Mouse (Mus musculus): ENCODE data around the gene Sorl1. TPM values are rescaled to one million over a fixed set of nuclear protein-coding genes. Genes with fewer than 3 reads are reported as not detected.

Sorl1 gene
- polyA plus RNA-seq, 1 experiment = under 0.01 TPM

DNA sequence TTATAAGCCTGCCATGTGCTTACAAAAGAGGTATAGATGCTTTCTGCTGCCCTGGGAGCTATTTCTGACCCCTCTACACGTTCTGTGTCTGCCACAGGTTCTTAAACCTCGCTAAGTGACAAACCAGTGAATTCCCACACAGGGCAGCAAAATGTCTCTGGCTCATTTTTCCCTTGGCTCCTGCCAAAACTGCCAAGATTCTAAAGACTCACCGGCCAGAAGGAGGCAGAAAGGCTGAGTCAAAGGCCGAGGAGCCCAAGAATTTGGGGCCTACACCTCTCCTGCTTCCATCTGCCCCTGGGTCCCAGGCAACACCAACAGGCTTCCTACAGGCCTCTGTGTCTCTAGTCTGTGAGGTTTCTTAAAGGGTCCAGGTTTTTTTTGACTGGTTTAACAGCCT, 198.4 kb downstream of the Sorl1 start:
- H3K79me2 ChIP-seq (ENCODE audit: control insufficient read depth, insufficient read depth) = no peaks in the 10 kb centered on the region
- no peak overlapping the region for H3K4me2 ChIP-seq (ENCODE audit: low read depth)
- no peak overlapping the region for H3K4me3 ChIP-seq
- H3K36me3 ChIP-seq (ENCODE audit: control insufficient read depth, insufficient read depth) = no peaks in the 10 kb centered on the region
- no peak for TF ChIP-seq TCF3 (IDR thresholded peaks at IDR 0.05; ENCODE audit: insufficient read length, low read depth)
- TF ChIP-seq USF1 (IDR thresholded peaks at IDR 0.05; ENCODE audit: low read depth) = no peak
- no peak for TF ChIP-seq E2F4 (IDR thresholded peaks at IDR 0.05; ENCODE audit: insufficient read depth)
- no peak for TF ChIP-seq MAX (IDR thresholded peaks at IDR 0.05; ENCODE audit: low read depth)
- TF ChIP-seq REST (IDR thresholded peaks at IDR 0.05; ENCODE audit: insufficient read depth, insufficient read length) = no peak
- TF ChIP-seq POLR2AphosphoS2 (IDR thresholded peaks at IDR 0.05; ENCODE audit: insufficient read length, low read depth) = no peak
- TF ChIP-seq CEBPB (IDR thresholded peaks at IDR 0.05; ENCODE audit: insufficient read depth, poor library complexity, severe bottlenecking) = no peak
- no peak for TF ChIP-seq POLR2A (IDR thresholded peaks at IDR 0.05; ENCODE audit: insufficient read length, low read depth)
- TF ChIP-seq TCF12 (IDR thresholded peaks at IDR 0.05; ENCODE audit: insufficient read depth, poor library complexity, severe bottlenecking) = no peak
- TF ChIP-seq SRF (IDR thresholded peaks at IDR 0.05; ENCODE audit: control insufficient read depth, insufficient read length, low read depth) = no peak
- TF ChIP-seq MYOD1 (IDR thresholded peaks at IDR 0.05; ENCODE audit: control insufficient read depth in 1 of 3, insufficient read length in 2 of 3, low read depth in 2 of 3) = no peak
- TF ChIP-seq MYOG (IDR thresholded peaks at IDR 0.05; ENCODE audit: control insufficient read depth in 1 of 3, insufficient read depth in 1 of 3, insufficient read length in 2 of 3, low read depth in 2 of 3) = no peak
- H3ac ChIP-seq (ENCODE audit: control insufficient read depth, insufficient read length) = no peak overlapping the region
- no peaks in the 10 kb centered on the region for H3K27me3 ChIP-seq (ENCODE audit: control insufficient read depth, insufficient read depth, insufficient read length)

DNA sequence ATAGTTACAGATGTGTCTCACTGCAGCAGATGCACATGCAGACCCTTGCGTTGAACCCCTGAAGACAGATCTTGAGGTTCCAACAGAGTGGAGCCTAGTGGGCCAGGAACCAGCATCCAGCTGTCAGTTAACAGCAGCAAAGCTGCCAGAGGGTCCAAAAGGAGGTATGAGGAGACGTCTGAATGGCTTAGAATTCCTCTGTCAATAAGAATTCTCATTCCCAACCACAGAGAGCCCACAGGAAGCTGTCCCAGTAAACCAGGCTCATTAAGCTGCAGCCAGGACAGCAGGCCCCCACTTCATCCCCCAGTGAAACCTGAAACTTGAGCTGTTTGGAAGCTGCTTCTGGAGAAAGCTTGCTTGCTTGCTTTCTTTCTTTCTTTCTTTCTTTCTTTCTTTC, 200.0 kb downstream of the Sorl1 start:
- Histone ChIP-seq H3K27me3 (ENCODE audit: control insufficient read depth, insufficient read depth, insufficient read length) (no peaks in the 10 kb centered on the region), H3ac (ENCODE audit: control insufficient read depth, insufficient read length) (no peak overlapping the region), H3K4me3 (no peak overlapping the region), H3K36me3 (ENCODE audit: control insufficient read depth, insufficient read depth) (no peaks in the 10 kb centered on the region), H3K79me2 (ENCODE audit: control insufficient read depth, insufficient read depth) (no peaks in the 10 kb centered on the region), H3K4me2 (ENCODE audit: low read depth) (no peak overlapping the region)
- TF ChIP-seq MYOD1 (IDR thresholded peaks at IDR 0.05; ENCODE audit: control insufficient read depth in 1 of 3, insufficient read length in 2 of 3, low read depth in 2 of 3) (no peak), MYOG (IDR thresholded peaks at IDR 0.05; ENCODE audit: control insufficient read depth in 1 of 3, insufficient read depth in 1 of 3, insufficient read length in 2 of 3, low read depth in 2 of 3) (no peak), SRF (IDR thresholded peaks at IDR 0.05; ENCODE audit: control insufficient read depth, insufficient read length, low read depth) (no peak), CEBPB (IDR thresholded peaks at IDR 0.05; ENCODE audit: insufficient read depth, poor library complexity, severe bottlenecking) (no peak), TCF12 (IDR thresholded peaks at IDR 0.05; ENCODE audit: insufficient read depth, poor library complexity, severe bottlenecking) (no peak), USF1 (IDR thresholded peaks at IDR 0.05; ENCODE audit: low read depth) (no peak), POLR2A (IDR thresholded peaks at IDR 0.05; ENCODE audit: insufficient read length, low read depth) (no peak), POLR2AphosphoS2 (IDR thresholded peaks at IDR 0.05; ENCODE audit: insufficient read length, low read depth) (no peak), TCF3 (IDR thresholded peaks at IDR 0.05; ENCODE audit: insufficient read length, low read depth) (no peak), REST (IDR thresholded peaks at IDR 0.05; ENCODE audit: insufficient read depth, insufficient read length) (no peak), E2F4 (IDR thresholded peaks at IDR 0.05; ENCODE audit: insufficient read depth) (no peak), MAX (IDR thresholded peaks at IDR 0.05; ENCODE audit: low read depth) (no peak)

DNA sequence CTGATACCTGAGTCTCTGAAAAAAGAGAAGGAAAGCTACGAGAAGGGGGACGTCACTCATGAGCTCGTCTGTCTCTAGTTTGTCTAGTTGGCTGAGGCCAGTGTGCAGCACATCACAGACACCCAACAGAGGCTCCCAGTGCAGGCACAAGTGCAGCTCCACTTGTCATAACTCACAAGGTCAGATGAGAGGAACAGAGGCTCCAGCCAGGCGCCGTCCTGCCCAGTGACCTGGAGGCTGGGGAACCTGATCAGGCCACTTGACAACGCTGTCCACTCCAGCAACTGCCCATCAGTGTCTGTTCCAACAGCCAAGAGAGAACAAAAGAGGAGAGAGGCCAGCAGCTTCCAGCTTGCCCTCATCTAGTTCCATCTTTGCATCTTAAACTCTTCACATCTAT, 201.7 kb downstream of the Sorl1 start:
- no peaks in the 10 kb centered on the region for H3K79me2 ChIP-seq (ENCODE audit: control insufficient read depth, insufficient read depth)
- no peak overlapping the region for H3ac ChIP-seq (ENCODE audit: control insufficient read depth, insufficient read length)
- no peak for TF ChIP-seq CEBPB (IDR thresholded peaks at IDR 0.05; ENCODE audit: insufficient read depth, poor library complexity, severe bottlenecking)
- no peak for TF ChIP-seq POLR2AphosphoS2 (IDR thresholded peaks at IDR 0.05; ENCODE audit: insufficient read length, low read depth)
- no peak overlapping the region for H3K4me2 ChIP-seq (ENCODE audit: low read depth)
- no peaks in the 10 kb centered on the region for H3K27me3 ChIP-seq (ENCODE audit: control insufficient read depth, insufficient read depth, insufficient read length)
- no peak overlapping the region for H3K4me3 ChIP-seq
- H3K36me3 ChIP-seq (ENCODE audit: control insufficient read depth, insufficient read depth) = no peaks in the 10 kb centered on the region

DNA sequence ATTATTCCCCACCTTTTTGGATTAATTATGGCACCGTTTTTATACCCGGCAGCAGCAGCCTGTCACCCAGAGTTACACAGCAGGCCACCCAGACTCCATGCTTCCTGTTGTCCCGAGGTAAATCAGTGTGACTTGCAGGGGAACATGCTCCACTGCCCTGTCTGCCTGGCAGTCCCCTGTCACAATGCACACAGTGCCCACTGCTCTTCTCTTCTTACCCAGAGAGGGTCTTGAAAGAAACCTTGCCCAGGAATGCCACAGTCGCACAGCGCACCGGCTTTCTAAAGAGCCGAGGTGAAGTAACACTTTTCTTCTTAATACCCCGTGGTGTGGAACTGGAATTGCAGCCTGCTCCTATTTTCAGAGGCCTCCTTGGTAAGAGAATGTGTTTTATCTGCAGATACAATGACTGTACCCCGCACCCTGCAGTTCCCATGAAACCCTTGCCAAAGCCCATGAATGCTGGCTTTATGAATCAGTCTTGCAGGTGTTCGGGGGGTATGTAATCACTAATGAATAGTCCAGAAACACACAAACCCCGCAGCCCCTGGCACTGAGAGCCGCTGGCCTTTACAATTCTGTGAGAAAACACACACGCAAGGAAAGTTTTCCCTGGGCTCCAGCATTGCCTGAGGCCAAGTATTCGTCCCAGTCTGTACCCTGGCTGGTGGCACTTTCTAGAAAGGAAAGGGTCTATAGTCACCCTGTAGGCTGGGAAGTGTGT, 205.3 kb downstream of the Sorl1 start:
- Histone ChIP-seq H3ac (ENCODE audit: control insufficient read depth, insufficient read length) (no peak overlapping the region), H3K79me2 (ENCODE audit: control insufficient read depth, insufficient read depth) (no peaks in the 10 kb centered on the region), H3K36me3 (ENCODE audit: control insufficient read depth, insufficient read depth) (no peaks in the 10 kb centered on the region), H3K4me2 (ENCODE audit: low read depth) (no peak overlapping the region), H3K4me3 (no peak overlapping the region), H3K27me3 (ENCODE audit: control insufficient read depth, insufficient read depth, insufficient read length) (no peaks in the 10 kb centered on the region)
- TF ChIP-seq MYOD1 (IDR thresholded peaks at IDR 0.05; ENCODE audit: control insufficient read depth in 1 of 3, insufficient read length in 2 of 3, low read depth in 2 of 3) (no peak), SRF (IDR thresholded peaks at IDR 0.05; ENCODE audit: control insufficient read depth, insufficient read length, low read depth) (no peak), REST (IDR thresholded peaks at IDR 0.05; ENCODE audit: insufficient read depth, insufficient read length) (no peak), USF1 (IDR thresholded peaks at IDR 0.05; ENCODE audit: low read depth) (no peak), CEBPB (IDR thresholded peaks at IDR 0.05; ENCODE audit: insufficient read depth, poor library complexity, severe bottlenecking) (no peak), MAX (IDR thresholded peaks at IDR 0.05; ENCODE audit: low read depth) (no peak)

DNA sequence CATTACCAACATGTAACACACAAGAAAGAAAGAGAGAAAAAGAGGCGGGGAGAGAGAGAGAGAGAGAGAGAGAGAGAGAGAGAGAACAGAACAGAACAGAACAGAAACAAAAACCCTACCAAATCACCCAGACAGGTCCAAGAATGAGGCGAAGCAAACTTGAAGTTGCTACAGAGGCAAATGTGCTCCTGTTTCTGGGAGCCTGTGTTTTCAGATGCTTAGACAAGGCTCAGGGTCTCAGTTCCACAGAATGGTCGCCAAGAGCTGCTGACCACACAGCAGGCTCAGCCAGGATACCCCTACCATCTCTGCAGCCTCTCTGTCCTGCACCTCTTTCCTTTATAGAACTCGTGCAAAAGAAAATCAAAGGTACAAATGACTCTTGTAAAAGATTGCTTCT, 205.9 kb downstream of the Sorl1 start:
- Histone ChIP-seq H3K79me2 (ENCODE audit: control insufficient read depth, insufficient read depth) (no peaks in the 10 kb centered on the region), H3K4me3 (no peak overlapping the region), H3K36me3 (ENCODE audit: control insufficient read depth, insufficient read depth) (no peaks in the 10 kb centered on the region), H3K4me2 (ENCODE audit: low read depth) (no peak overlapping the region), H3K27me3 (ENCODE audit: control insufficient read depth, insufficient read depth, insufficient read length) (no peaks in the 10 kb centered on the region), H3ac (ENCODE audit: control insufficient read depth, insufficient read length) (no peak overlapping the region)
- TF ChIP-seq MYOD1 (IDR thresholded peaks at IDR 0.05; ENCODE audit: control insufficient read depth in 1 of 3, insufficient read length in 2 of 3, low read depth in 2 of 3) = no peak
- TF ChIP-seq MAX (IDR thresholded peaks at IDR 0.05; ENCODE audit: low read depth) = no peak
- no peak for TF ChIP-seq TCF12 (IDR thresholded peaks at IDR 0.05; ENCODE audit: insufficient read depth, poor library complexity, severe bottlenecking)
- no peak for TF ChIP-seq SRF (IDR thresholded peaks at IDR 0.05; ENCODE audit: control insufficient read depth, insufficient read length, low read depth)
- no peak for TF ChIP-seq CEBPB (IDR thresholded peaks at IDR 0.05; ENCODE audit: insufficient read depth, poor library complexity, severe bottlenecking)
- no peak for TF ChIP-seq MYOG (IDR thresholded peaks at IDR 0.05; ENCODE audit: control insufficient read depth in 1 of 3, insufficient read depth in 1 of 3, insufficient read length in 2 of 3, low read depth in 2 of 3)
- TF ChIP-seq REST (IDR thresholded peaks at IDR 0.05; ENCODE audit: insufficient read depth, insufficient read length) = no peak
- TF ChIP-seq USF1 (IDR thresholded peaks at IDR 0.05; ENCODE audit: low read depth) = no peak
- no peak for TF ChIP-seq TCF3 (IDR thresholded peaks at IDR 0.05; ENCODE audit: insufficient read length, low read depth)
- TF ChIP-seq POLR2AphosphoS2 (IDR thresholded peaks at IDR 0.05; ENCODE audit: insufficient read length, low read depth) = no peak
- no peak for TF ChIP-seq POLR2A (IDR thresholded peaks at IDR 0.05; ENCODE audit: insufficient read length, low read depth)
- no peak for TF ChIP-seq E2F4 (IDR thresholded peaks at IDR 0.05; ENCODE audit: insufficient read depth)

Measured in myocyte (in vitro differentiated cells).